Mouse (Mus musculus): Measurements from ENCODE around the gene Ccno. TPM values are rescaled to one million over a fixed set of nuclear protein-coding genes. Genes with fewer than 3 reads are reported as not detected.

The Ccno gene
- polyA plus RNA-seq, 1 experiment from 2014 or later: 0.50 TPM

DNA sequence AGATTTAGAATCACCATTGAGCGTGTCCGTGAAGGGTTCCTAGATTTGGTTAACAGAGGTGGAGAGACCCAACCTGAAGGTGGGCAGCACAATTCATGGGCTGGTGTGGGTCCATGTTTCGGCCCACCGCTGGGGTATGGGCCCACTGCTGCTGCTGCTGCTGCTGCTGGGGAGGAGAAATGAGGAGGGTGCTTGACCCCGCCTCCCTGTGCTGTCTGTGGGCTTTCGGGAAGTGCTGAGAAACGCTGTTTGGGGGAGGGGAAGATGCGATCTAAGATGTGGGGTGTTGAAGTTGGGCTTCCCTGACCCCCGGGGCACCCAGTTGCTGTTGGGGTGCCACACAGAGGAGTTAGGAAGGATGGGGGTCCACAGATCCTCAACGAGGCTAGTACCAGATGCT lies 10.9 kb upstream of the Ccno start:
- WGBS: 48% methylated on average over 10 of the region's 10 CpGs
- H3K4me2 ChIP-seq (ENCODE audit: low read depth): no peak overlapping the region

DNA sequence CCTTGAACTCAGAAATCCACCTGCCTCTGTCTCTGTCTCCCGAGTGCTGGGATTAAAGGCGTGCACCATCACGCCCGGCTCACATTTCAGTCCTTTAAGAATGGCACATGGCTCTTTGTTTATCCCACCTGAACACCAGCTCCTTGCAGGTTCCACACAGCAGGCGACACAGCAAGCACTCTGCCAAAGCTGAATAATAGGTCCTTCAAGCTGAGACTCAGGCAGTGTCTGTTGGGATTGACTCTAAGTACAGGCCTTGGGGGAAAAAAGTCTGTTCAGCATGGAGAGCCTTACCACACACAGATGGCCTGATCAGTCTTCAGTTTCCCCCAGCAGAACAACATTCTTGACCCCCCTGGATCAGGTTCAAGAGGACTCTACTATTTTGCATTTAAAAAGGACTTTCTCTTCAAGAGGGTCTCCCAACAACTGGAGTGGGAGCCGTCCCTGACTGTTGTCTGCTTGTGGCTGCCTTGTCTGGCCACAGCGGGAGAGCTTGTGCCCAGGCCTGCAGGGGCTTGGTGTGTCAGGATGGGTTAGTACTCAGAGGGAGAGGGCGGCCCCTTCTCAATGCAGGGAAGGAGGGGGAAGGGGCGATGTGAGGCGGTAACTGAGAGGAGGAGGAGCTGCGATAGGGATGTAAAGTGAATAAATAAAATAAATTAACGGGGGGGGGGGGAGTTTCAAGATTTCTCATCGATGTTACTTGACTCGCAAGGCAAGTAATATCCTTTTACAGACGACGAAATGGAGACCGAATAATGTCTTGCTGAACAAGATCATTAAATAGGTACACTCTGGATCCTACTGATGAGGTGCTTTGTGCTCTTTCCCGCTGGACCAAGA lies 1.8 kb upstream of the Ccno start:
- Histone ChIP-seq H3K36me3 (ENCODE audit: control insufficient read depth, insufficient read depth, low read length) (no peaks in the 10 kb centered on the region), H3K9me3 (ENCODE audit: control insufficient read depth, low read length) (no peaks in the 10 kb centered on the region), H3K27ac (ENCODE audit: low read depth, low read length) (no peak overlapping the region), H3K4me2 (ENCODE audit: low read depth) (no peak overlapping the region), H3K27me3 (ENCODE audit: control insufficient read depth, insufficient read depth, low read length) (peaks cover 54% of the 10 kb centered on the region), H3K9ac (ENCODE audit: low read length) (no peak overlapping the region), H3K4me1 (ENCODE audit: control insufficient read depth, insufficient read depth, low read length) (peaks cover 19% of the 10 kb centered on the region), H3K4me3 (ENCODE audit: low read depth, low read length) (no peak overlapping the region)
- DNase-seq (ENCODE audit: low spot score) (peak; percentile 54), ATAC-seq (ENCODE audit: insufficient read depth, low FRiP score, low TSS enrichment) (no peak)
- WGBS: 5% methylated on average over 18 of the region's 18 CpGs

More for the DNA sequence above, 10.9 kb upstream of the Ccno start:
- no peak overlapping the region for H3K4me3 ChIP-seq (ENCODE audit: low read depth, low read length)
- DNase-seq (ENCODE audit: low spot score): no peak
- H3K36me3 ChIP-seq (ENCODE audit: control insufficient read depth, insufficient read depth, low read length): no peaks in the 10 kb centered on the region
- H3K9me3 ChIP-seq (ENCODE audit: control insufficient read depth, low read length): no peaks in the 10 kb centered on the region
- H3K27ac ChIP-seq (ENCODE audit: low read depth, low read length): no peak overlapping the region
- no peak overlapping the region for H3K9ac ChIP-seq (ENCODE audit: low read length)
- no peaks in the 10 kb centered on the region for H3K4me1 ChIP-seq (ENCODE audit: control insufficient read depth, insufficient read depth, low read length)
- no peak for ATAC-seq (ENCODE audit: insufficient read depth, low FRiP score, low TSS enrichment)
- no peaks in the 10 kb centered on the region; the same call in 1 of the 2 replicates for H3K27me3 ChIP-seq (ENCODE audit: control insufficient read depth, insufficient read depth, low read length)

DNA sequence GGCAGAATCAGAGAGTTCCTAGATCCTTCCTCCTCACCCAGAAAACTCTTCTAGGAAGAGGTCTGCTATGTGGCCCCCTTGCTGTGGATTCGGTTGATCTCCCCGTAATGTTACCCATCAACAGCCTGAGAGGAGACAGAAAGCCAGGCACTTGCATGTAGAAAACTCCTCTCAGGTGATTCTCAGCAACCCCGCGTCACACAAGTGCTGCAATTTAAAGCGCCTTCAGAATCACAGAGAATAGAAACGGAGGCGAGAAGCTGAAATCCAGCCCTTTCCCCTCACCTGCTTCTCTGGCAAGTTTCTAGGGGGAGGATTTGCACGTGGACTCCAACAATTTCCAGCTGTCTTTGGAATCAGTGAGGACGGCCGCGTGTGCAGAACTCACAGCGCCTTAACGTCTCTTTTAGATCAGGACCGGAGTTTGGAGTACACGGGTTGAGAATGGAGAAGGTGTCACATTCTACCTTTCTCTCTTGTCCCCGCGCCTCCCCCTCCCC lies 1.1 kb upstream of the Ccno start:
- no peaks in the 10 kb centered on the region for H3K9me3 ChIP-seq (ENCODE audit: control insufficient read depth, low read length)
- peak overlapping the region; percentile 96; the same call in 1 of the 2 replicates for H3K4me2 ChIP-seq (ENCODE audit: low read depth)
- ATAC-seq (ENCODE audit: insufficient read depth, low FRiP score, low TSS enrichment) (no peak), DNase-seq (ENCODE audit: low spot score) (peak; percentile 34)
- H3K9ac ChIP-seq (ENCODE audit: low read length): no peak overlapping the region
- no peak overlapping the region for H3K27ac ChIP-seq (ENCODE audit: low read depth, low read length)
- H3K36me3 ChIP-seq (ENCODE audit: control insufficient read depth, insufficient read depth, low read length): no peaks in the 10 kb centered on the region
- under 1% methylated on average over 17 of the region's 17 CpGs for WGBS
- H3K4me3 ChIP-seq (ENCODE audit: low read depth, low read length): no peak overlapping the region
- H3K4me1 ChIP-seq (ENCODE audit: control insufficient read depth, insufficient read depth, low read length): peaks cover 19% of the 10 kb centered on the region
- H3K27me3 ChIP-seq (ENCODE audit: control insufficient read depth, insufficient read depth, low read length): peaks cover 61% of the 10 kb centered on the region

- ATAC-seq (ENCODE audit: insufficient read depth, low FRiP score, low TSS enrichment): peak; percentile 36
- Histone ChIP-seq H3K4me3 (ENCODE audit: low read depth, low read length) (peak overlapping the region; percentile 42), H3K36me3 (ENCODE audit: control insufficient read depth, insufficient read depth, low read length) (no peaks in the 10 kb centered on the region), H3K9ac (ENCODE audit: low read length) (peak overlapping the region; percentile 31; the same call in 1 of the 2 replicates), H3K4me1 (ENCODE audit: control insufficient read depth, insufficient read depth, low read length) (peaks cover 19% of the 10 kb centered on the region), H3K27me3 (ENCODE audit: control insufficient read depth, insufficient read depth, low read length) (peaks cover 69% of the 10 kb centered on the region), H3K9me3 (ENCODE audit: control insufficient read depth, low read length) (no peaks in the 10 kb centered on the region), H3K4me2 (ENCODE audit: low read depth) (peak overlapping the region; percentile 96), H3K27ac (ENCODE audit: low read depth, low read length) (no peak overlapping the region)
- WGBS: under 1% methylated on average over 34 of the region's 39 CpGs
- DNase-seq (ENCODE audit: low spot score): no peak
These were observed 389 bp downstream of the Ccno start for GRCm38 (mm10) chr13:112987991-112988390.

DNA sequence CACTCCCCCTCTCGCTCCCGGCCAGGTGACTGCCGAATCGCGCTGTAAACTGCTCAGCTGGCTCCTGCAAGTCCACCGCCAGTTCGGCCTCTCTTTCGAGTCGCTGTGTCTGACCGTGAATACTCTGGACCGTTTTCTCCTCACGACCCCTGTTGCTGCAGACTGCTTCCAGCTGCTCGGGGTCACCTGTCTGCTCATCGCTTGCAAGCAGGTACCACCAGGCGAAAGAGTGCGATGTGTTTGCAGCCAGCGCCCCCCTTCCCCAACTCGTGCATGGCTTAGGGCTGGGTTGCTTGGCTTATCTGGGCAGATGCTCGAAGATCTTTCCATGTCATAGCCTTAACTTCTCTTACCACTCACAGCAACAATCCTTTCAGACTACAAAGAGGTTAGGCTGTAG lies 1.3 kb downstream of the Ccno start:
- 0% methylated on average over 19 of the region's 19 CpGs for WGBS
- no peak overlapping the region; the same call in 1 of the 2 replicates for H3K4me2 ChIP-seq (ENCODE audit: low read depth)
- no peaks in the 10 kb centered on the region for H3K9me3 ChIP-seq (ENCODE audit: control insufficient read depth, low read length)
- H3K27ac ChIP-seq (ENCODE audit: low read depth, low read length): no peak overlapping the region
- no peak overlapping the region for H3K4me3 ChIP-seq (ENCODE audit: low read depth, low read length)
- H3K4me1 ChIP-seq (ENCODE audit: control insufficient read depth, insufficient read depth, low read length): peaks cover 24% of the 10 kb centered on the region
- H3K9ac ChIP-seq (ENCODE audit: low read length): no peak overlapping the region
- peaks cover 78% of the 10 kb centered on the region for H3K27me3 ChIP-seq (ENCODE audit: control insufficient read depth, insufficient read depth, low read length)
- no peaks in the 10 kb centered on the region for H3K36me3 ChIP-seq (ENCODE audit: control insufficient read depth, insufficient read depth, low read length)
- ATAC-seq (ENCODE audit: insufficient read depth, low FRiP score, low TSS enrichment) (no peak), DNase-seq (ENCODE audit: low spot score) (peak; percentile 35)

DNA sequence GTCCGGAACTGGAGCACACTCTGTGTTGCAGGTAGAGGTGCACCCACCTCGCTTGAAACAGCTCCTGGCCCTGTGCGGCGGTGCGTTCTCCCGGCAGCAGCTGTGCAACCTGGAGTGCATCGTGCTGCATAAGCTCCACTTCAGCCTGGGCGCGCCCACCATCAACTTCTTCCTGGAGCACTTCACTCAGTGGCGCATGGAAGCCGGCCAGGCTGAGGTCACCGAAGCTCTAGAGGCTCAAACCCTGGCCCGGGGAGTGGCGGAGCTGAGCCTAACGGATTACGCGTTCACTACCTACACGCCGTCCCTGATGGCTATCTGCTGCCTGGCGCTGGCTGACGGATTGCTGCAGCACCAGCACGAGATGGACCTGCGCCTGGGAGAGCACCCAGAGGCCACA lies 1.9 kb downstream of the Ccno start:
- no peak for ATAC-seq (ENCODE audit: insufficient read depth, low FRiP score, low TSS enrichment)
- H3K4me3 ChIP-seq (ENCODE audit: low read depth, low read length): no peak overlapping the region

GRCm38 (mm10) chr13:112990346-112990745 lies 2.7 kb downstream of the Ccno start:
- H3K9me3 ChIP-seq (ENCODE audit: control insufficient read depth, low read length): no peaks in the 10 kb centered on the region
- H3K9ac ChIP-seq (ENCODE audit: low read length): no peak overlapping the region
- no peak overlapping the region for H3K27ac ChIP-seq (ENCODE audit: low read depth, low read length)
- peak; percentile 22 for DNase-seq (ENCODE audit: low spot score)
- H3K4me3 ChIP-seq (ENCODE audit: low read depth, low read length): no peak overlapping the region
- H3K36me3 ChIP-seq (ENCODE audit: control insufficient read depth, insufficient read depth, low read length): no peaks in the 10 kb centered on the region
- H3K27me3 ChIP-seq (ENCODE audit: control insufficient read depth, insufficient read depth, low read length): peaks cover 90% of the 10 kb centered on the region
- no peak for ATAC-seq (ENCODE audit: insufficient read depth, low FRiP score, low TSS enrichment)
- WGBS: 18% methylated on average over 4 of the region's 4 CpGs
- H3K4me2 ChIP-seq (ENCODE audit: low read depth): no peak overlapping the region
- H3K4me1 ChIP-seq (ENCODE audit: control insufficient read depth, insufficient read depth, low read length): peaks cover 26% of the 10 kb centered on the region

More for the DNA sequence above, 1.9 kb downstream of the Ccno start:
- no peaks in the 10 kb centered on the region for H3K9me3 ChIP-seq (ENCODE audit: control insufficient read depth, low read length)
- peaks cover 26% of the 10 kb centered on the region for H3K4me1 ChIP-seq (ENCODE audit: control insufficient read depth, insufficient read depth, low read length)
- no peak overlapping the region for H3K4me2 ChIP-seq (ENCODE audit: low read depth)
- under 1% methylated on average over 23 of the region's 23 CpGs for WGBS
- no peak overlapping the region for H3K27ac ChIP-seq (ENCODE audit: low read depth, low read length)
- peaks cover 82% of the 10 kb centered on the region for H3K27me3 ChIP-seq (ENCODE audit: control insufficient read depth, insufficient read depth, low read length)
- peak; percentile 40 for DNase-seq (ENCODE audit: low spot score)
- H3K9ac ChIP-seq (ENCODE audit: low read length): no peak overlapping the region
- H3K36me3 ChIP-seq (ENCODE audit: control insufficient read depth, insufficient read depth, low read length): no peaks in the 10 kb centered on the region

DNA sequence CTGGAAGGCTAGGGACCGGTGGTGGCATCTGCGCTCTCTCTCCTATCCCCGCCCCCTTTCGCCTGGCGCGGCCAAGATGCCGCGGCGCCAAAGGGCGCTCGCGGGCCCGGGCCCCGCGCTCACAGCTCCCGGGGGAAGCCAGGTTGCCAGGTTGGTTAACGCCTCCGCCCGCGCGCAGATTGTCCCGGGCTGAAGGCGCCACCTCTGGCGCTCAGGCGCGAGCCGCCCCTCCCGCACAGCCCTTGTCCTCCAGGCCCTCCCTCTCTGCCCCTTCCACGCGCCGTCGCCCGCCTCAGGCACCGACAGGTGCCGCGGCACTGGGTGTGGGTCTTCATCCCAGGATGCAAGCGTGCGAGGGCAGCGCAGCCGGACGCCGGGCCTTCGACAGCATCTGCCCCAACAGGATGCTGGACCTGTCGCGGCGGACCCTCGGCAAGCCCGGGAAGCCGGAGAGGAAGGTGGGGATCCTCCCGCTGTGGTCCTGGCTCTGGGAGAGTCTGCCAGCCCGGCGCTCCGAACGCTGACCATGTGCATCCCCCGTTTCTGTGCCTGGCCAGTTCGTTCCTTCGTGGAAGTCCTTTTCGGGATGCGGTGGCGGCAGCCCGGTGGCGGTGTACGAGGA lies 6.0 kb downstream of the Ccno start, which contains the start of gene Mcidas:
Gene Mcidas, plus strand, starts transcription at position 315 of the 622 bp plus-strand sequence.
- H3K9me3 ChIP-seq (ENCODE audit: control insufficient read depth, low read length): no peaks in the 10 kb centered on the region
- ATAC-seq (ENCODE audit: insufficient read depth, low FRiP score, low TSS enrichment) (peak; percentile 42; the same call in 1 of the 2 replicates), DNase-seq (ENCODE audit: low spot score) (peak; percentile 44)
- peaks cover 93% of the 10 kb centered on the region for H3K27me3 ChIP-seq (ENCODE audit: control insufficient read depth, insufficient read depth, low read length)
- no peak within 1 kb of the TSS for H3K27ac ChIP-seq (ENCODE audit: low read depth, low read length)
- WGBS: under 1% methylated on average over 53 of the region's 63 CpGs
- H3K4me1 ChIP-seq (ENCODE audit: control insufficient read depth, insufficient read depth, low read length): peaks cover 15% of the 10 kb centered on the region; the same call in 1 of the 2 replicates
- H3K9ac ChIP-seq (ENCODE audit: low read length): no peak within 1 kb of the TSS
- peak within 1 kb of the TSS; percentile 36 for H3K4me3 ChIP-seq (ENCODE audit: low read depth, low read length)
- peak within 1 kb of the TSS; percentile 64 for H3K4me2 ChIP-seq (ENCODE audit: low read depth)
- H3K36me3 ChIP-seq (ENCODE audit: control insufficient read depth, insufficient read depth, low read length): no peaks in the 10 kb centered on the region
